Mouse (Mus musculus): ENCODE results near the gene Wipi1. TPM values are rescaled to one million over a fixed set of nuclear protein-coding genes. Genes with fewer than 3 reads are reported as not detected.

The Wipi1 gene
- polyA plus RNA-seq, 1 experiment, result 5.1 TPM

DNA sequence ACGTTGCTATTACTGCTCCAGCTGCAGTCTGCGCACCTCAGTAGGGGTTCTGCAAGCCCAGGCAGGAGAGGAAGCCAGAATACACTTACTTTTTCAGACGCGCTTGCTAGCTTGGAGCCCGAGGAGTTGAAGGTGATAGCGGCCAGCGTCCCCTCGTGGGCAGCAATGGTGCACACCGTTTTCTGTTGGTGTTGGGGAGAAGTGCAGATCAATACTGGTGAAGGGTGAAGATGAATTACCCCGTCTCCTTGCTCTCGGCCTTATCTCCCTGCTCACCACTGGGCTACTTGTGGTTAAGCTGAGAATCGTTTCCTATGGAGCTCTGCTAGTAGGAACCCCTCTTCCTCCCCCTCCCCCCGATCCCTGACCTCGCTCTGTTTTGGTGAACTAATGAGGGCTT is 27.8 kb downstream of the Wipi1 start:
- Histone ChIP-seq H3K4me3 (ENCODE audit: extremely low read depth, insufficient read depth, insufficient read length) (no peak overlapping the region), H3K27ac (ENCODE audit: insufficient read depth, low read length) (no peak overlapping the region), H3K27me3 (ENCODE audit: control insufficient read depth, insufficient read depth, low read length) (no peaks in the 10 kb centered on the region), H3K36me3 (ENCODE audit: control insufficient read depth, insufficient read depth, low read length) (no peaks in the 10 kb centered on the region), H3K4me1 (ENCODE audit: control insufficient read depth, insufficient read depth, insufficient read length) (no peaks in the 10 kb centered on the region)
- 59% methylated on average over 14 of the region's 14 CpGs for WGBS
- TF ChIP-seq CTCF (IDR thresholded peaks at IDR 0.05; ENCODE audit: extremely low read depth, insufficient read depth, insufficient read length, insufficient replicate concordance), result no peak
- TF ChIP-seq POLR2A (IDR thresholded peaks at IDR 0.05; ENCODE audit: low read depth, low read length), result no peak
- no peak for DNase-seq (ENCODE audit: low read depth in 1 of 2, low spot score in 2 of 2)

DNA sequence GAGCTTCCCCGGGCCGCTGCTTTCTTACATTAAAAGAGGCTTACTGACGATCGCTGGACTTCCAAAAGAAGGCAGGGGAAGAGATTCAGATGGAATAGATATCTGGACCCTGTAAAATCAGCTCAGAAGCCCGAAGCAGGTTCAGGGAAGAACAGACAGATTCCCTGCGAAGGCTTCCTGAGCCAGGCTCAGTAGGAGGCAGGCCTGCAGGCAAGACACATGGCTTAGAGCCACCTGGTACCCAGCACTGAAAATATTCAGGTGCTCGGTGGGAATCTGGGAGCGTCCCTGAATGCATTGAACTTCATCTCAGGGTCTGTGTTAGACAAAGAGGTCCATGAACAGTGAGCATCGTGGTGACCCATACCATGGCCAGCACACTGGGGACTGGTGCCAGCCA is 31.8 kb downstream of the Wipi1 start:
- no peaks in the 10 kb centered on the region for H3K27me3 ChIP-seq (ENCODE audit: control insufficient read depth, insufficient read depth, low read length)
- DNase-seq (ENCODE audit: low read depth in 1 of 2, low spot score in 2 of 2), result no peak
- no peaks in the 10 kb centered on the region for H3K36me3 ChIP-seq (ENCODE audit: control insufficient read depth, insufficient read depth, low read length)

DNA sequence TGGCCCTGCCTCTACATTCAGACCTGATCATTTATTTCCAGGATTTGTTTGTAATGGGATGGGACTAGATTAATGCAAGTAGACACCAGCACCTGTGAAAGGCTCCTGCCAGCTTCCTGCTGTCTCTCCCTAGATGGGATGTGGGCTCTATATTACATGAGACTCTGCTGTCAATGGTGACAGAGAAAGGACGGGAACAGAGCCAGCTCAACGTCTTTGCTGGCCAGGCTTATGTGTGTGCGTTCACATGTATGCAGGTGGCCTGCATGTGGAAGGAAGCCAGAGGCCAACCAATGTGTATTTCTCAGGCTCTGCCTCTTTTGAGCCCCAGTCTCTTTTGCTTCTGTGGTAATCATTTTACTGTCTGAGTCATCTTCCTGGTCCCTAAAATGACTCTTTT is 33.2 kb downstream of the Wipi1 start:
- TF ChIP-seq CTCF (IDR thresholded peaks at IDR 0.05; ENCODE audit: extremely low read depth, insufficient read depth, insufficient read length, insufficient replicate concordance), result no peak
- TF ChIP-seq POLR2A (IDR thresholded peaks at IDR 0.05; ENCODE audit: low read depth, low read length), result no peak
- Histone ChIP-seq H3K36me3 (ENCODE audit: control insufficient read depth, insufficient read depth, low read length) (no peaks in the 10 kb centered on the region), H3K4me3 (ENCODE audit: extremely low read depth, insufficient read depth, insufficient read length) (no peak overlapping the region), H3K27me3 (ENCODE audit: control insufficient read depth, insufficient read depth, low read length) (no peaks in the 10 kb centered on the region), H3K4me1 (ENCODE audit: control insufficient read depth, insufficient read depth, insufficient read length) (no peaks in the 10 kb centered on the region), H3K27ac (ENCODE audit: insufficient read depth, low read length) (no peak overlapping the region)
- DNase-seq (ENCODE audit: low read depth in 1 of 2, low spot score in 2 of 2), result no peak
- WGBS, result 36% methylated on average over 3 of the region's 3 CpGs

More for the DNA sequence above, 31.8 kb downstream of the Wipi1 start:
- no peak overlapping the region for H3K27ac ChIP-seq (ENCODE audit: insufficient read depth, low read length)
- 98% methylated on average over 9 of the region's 9 CpGs for WGBS
- no peak overlapping the region for H3K4me3 ChIP-seq (ENCODE audit: extremely low read depth, insufficient read depth, insufficient read length)
- TF ChIP-seq POLR2A (IDR thresholded peaks at IDR 0.05; ENCODE audit: low read depth, low read length) (no peak), CTCF (IDR thresholded peaks at IDR 0.05; ENCODE audit: extremely low read depth, insufficient read depth, insufficient read length, insufficient replicate concordance) (no peak)
- H3K4me1 ChIP-seq (ENCODE audit: control insufficient read depth, insufficient read depth, insufficient read length), result no peaks in the 10 kb centered on the region

DNA sequence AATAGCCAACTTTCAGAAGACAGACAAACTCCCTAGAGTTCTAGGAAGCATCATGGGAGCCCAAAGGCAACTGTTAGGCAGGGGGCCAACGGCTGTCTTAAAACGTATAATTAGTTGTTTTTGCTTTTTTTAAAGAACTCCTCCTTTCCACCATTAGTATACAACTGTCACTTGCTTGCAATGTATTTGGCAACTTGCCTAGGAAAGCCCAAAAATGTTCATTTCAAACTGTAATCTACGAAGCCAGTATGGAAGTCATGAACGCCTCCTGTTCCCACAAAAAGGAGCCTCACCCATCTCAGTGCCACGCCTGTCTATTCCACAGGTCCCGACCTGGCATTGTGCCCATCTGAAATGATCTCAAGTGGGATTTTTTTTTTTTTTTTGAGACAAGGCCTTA is 35.9 kb downstream of the Wipi1 start:
- Histone ChIP-seq H3K4me3 (ENCODE audit: extremely low read depth, insufficient read depth, insufficient read length) (no peak overlapping the region), H3K4me1 (ENCODE audit: control insufficient read depth, insufficient read depth, insufficient read length) (no peaks in the 10 kb centered on the region), H3K27me3 (ENCODE audit: control insufficient read depth, insufficient read depth, low read length) (no peaks in the 10 kb centered on the region), H3K36me3 (ENCODE audit: control insufficient read depth, insufficient read depth, low read length) (no peaks in the 10 kb centered on the region), H3K27ac (ENCODE audit: insufficient read depth, low read length) (no peak overlapping the region)
- DNase-seq (ENCODE audit: low read depth in 1 of 2, low spot score in 2 of 2), result no peak
- WGBS, result 80% methylated on average over 6 of the region's 6 CpGs
- no peak for TF ChIP-seq CTCF (IDR thresholded peaks at IDR 0.05; ENCODE audit: extremely low read depth, insufficient read depth, insufficient read length, insufficient replicate concordance)
- TF ChIP-seq POLR2A (IDR thresholded peaks at IDR 0.05; ENCODE audit: low read depth, low read length), result no peak

DNA sequence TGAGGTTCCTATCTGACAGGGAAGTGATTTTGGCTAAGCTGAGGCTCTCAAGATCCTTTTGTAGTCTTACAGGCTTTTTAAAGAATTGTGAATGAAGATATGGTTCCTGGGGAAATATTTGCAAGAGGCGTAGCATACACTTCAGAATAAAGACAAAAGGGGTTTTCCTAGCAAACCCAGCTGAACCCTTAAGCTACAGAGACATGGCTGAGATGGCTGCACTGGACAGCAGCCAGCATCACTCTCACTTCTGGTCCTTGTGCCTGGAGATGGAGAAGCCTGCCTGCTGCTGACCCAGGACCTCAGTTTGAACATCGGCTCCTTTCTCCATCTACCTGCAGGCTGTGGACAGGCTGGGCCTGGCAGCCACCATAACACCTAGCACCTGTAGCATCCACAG is 37.2 kb downstream of the Wipi1 start:
- DNase-seq (ENCODE audit: low read depth in 1 of 2, low spot score in 2 of 2), result no peak
- Histone ChIP-seq H3K36me3 (ENCODE audit: control insufficient read depth, insufficient read depth, low read length) (no peaks in the 10 kb centered on the region), H3K27ac (ENCODE audit: insufficient read depth, low read length) (no peak overlapping the region), H3K4me1 (ENCODE audit: control insufficient read depth, insufficient read depth, insufficient read length) (no peaks in the 10 kb centered on the region), H3K4me3 (ENCODE audit: extremely low read depth, insufficient read depth, insufficient read length) (no peak overlapping the region), H3K27me3 (ENCODE audit: control insufficient read depth, insufficient read depth, low read length) (no peaks in the 10 kb centered on the region)
- TF ChIP-seq POLR2A (IDR thresholded peaks at IDR 0.05; ENCODE audit: low read depth, low read length) (no peak), CTCF (IDR thresholded peaks at IDR 0.05; ENCODE audit: extremely low read depth, insufficient read depth, insufficient read length, insufficient replicate concordance) (no peak)
- WGBS, result 88% methylated on average over 2 of the region's 2 CpGs

DNA sequence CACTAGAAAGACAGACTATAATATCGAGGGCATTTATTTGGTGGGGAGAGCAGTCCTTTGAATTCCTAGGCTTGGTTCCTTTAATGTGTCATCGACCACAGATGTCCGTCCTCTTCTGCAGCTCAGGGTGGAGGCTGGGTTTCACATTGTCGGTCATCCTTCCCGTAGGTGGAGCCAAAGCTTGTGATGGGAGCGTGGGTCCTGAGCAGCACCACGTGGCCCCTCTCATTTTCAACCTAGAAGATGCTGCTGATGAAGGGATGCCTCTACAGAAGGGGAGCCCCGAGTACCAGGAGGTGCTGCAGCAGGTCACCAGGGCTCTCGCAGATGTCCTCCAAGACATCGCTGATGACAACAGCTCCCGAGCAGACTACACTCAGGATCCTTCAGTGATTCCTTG is 39.7 kb downstream of the Wipi1 start:
- DNase-seq (ENCODE audit: low read depth in 1 of 2, low spot score in 2 of 2), result no peak

DNA sequence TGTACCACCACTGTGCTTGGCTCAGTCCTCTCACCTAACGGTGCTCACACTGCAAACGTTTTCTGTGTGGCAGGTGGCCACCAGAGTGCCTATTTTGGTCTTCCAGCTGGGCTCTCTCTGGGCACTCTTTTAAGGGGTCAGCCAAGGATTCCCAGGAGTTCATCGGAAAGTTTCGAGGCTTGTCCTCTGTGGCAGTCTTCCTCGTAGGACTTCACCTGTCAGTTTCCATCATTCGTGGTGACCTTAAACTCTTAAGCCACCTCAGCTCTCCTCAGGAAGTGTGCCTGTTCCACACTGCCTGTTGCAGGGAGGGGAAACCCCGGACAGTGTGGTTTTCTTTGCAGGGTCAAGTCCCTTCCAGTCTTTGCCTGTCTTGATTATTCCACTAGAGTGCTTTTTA is 42.0 kb downstream of the Wipi1 start:
- Histone ChIP-seq H3K4me1 (ENCODE audit: control insufficient read depth, insufficient read depth, insufficient read length) (no peaks in the 10 kb centered on the region), H3K4me3 (ENCODE audit: extremely low read depth, insufficient read depth, insufficient read length) (no peak overlapping the region), H3K27me3 (ENCODE audit: control insufficient read depth, insufficient read depth, low read length) (no peaks in the 10 kb centered on the region), H3K27ac (ENCODE audit: insufficient read depth, low read length) (no peak overlapping the region), H3K36me3 (ENCODE audit: control insufficient read depth, insufficient read depth, low read length) (no peaks in the 10 kb centered on the region)
- no peak for DNase-seq (ENCODE audit: low read depth in 1 of 2, low spot score in 2 of 2)
- no peak for TF ChIP-seq CTCF (IDR thresholded peaks at IDR 0.05; ENCODE audit: extremely low read depth, insufficient read depth, insufficient read length, insufficient replicate concordance)
- no peak for TF ChIP-seq POLR2A (IDR thresholded peaks at IDR 0.05; ENCODE audit: low read depth, low read length)
- WGBS, result 33% methylated on average over 7 of the region's 7 CpGs

More for the DNA sequence above, 39.7 kb downstream of the Wipi1 start:
- H3K27ac ChIP-seq (ENCODE audit: insufficient read depth, low read length), result no peak overlapping the region
- no peaks in the 10 kb centered on the region for H3K27me3 ChIP-seq (ENCODE audit: control insufficient read depth, insufficient read depth, low read length)
- H3K36me3 ChIP-seq (ENCODE audit: control insufficient read depth, insufficient read depth, low read length), result no peaks in the 10 kb centered on the region
- TF ChIP-seq CTCF (IDR thresholded peaks at IDR 0.05; ENCODE audit: extremely low read depth, insufficient read depth, insufficient read length, insufficient replicate concordance) (no peak), POLR2A (IDR thresholded peaks at IDR 0.05; ENCODE audit: low read depth, low read length) (no peak)
- no peaks in the 10 kb centered on the region for H3K4me1 ChIP-seq (ENCODE audit: control insufficient read depth, insufficient read depth, insufficient read length)
- no peak overlapping the region for H3K4me3 ChIP-seq (ENCODE audit: extremely low read depth, insufficient read depth, insufficient read length)
- 92% methylated on average over 11 of the region's 11 CpGs for WGBS
